Mouse (Mus musculus): ENCODE data around the gene Atxn1. TPM values are rescaled to one million over a fixed set of nuclear protein-coding genes. Genes with fewer than 3 reads are reported as not detected.
A peak's percentile ranks its signal among the peaks of the same experiment; 100 is the strongest.

Atxn1 gene
- total and polyA plus RNA-seq, 2 experiments from 2014 or later = 8.6 to 44.6 TPM

GRCm38 (mm10) chr13:45809777-45810410, 154.9 kb downstream of the Atxn1 start:
- no peak overlapping the region for H3K4me2 ChIP-seq (ENCODE audit: low read depth, low read length)

GRCm38 (mm10) chr13:45807593-45808043, 157.2 kb downstream of the Atxn1 start:
- ATAC-seq = no peak; the same call in 1 of the 2 replicates

More at GRCm38 (mm10) chr13:45809777-45810410, 154.9 kb downstream of the Atxn1 start:
- Histone ChIP-seq H3K9me3 (ENCODE audit: low read length) (no peaks in the 10 kb centered on the region), H3K36me3 (ENCODE audit: insufficient read depth, low read length) (no peaks in the 10 kb centered on the region), H3K4me3 (ENCODE audit: low read length) (no peak overlapping the region), H3K9ac (replicated peaks; ENCODE audit: low read length) (no peak overlapping the region), H3K27me3 (ENCODE audit: insufficient read depth, low read length) (no peaks in the 10 kb centered on the region), H3K27ac (no peak overlapping the region), H3K4me1 (ENCODE audit: insufficient read depth, low read length) (peaks cover 3% of the 10 kb centered on the region; the same call in 1 of the 2 replicates)
- no peak for ATAC-seq
- 38% methylated on average over 16 of the region's 16 CpGs for WGBS
- no peak for DNase-seq (ENCODE audit: low spot score)
- TF ChIP-seq CTCF (IDR thresholded peaks at IDR 0.05; ENCODE audit: low read depth) = no peak

GRCm38 (mm10) chr13:45806600-45807525, 157.9 kb downstream of the Atxn1 start:
- DNase-seq (ENCODE audit: low spot score) = no peak
- TF ChIP-seq CTCF (IDR thresholded peaks at IDR 0.05; ENCODE audit: low read depth) = peak; percentile 33
- 45% methylated on average over 18 of the region's 18 CpGs for WGBS
- Histone ChIP-seq H3K27ac (no peak overlapping the region), H3K4me1 (ENCODE audit: insufficient read depth, low read length) (peaks cover 3% of the 10 kb centered on the region; the same call in 1 of the 2 replicates), H3K4me3 (ENCODE audit: low read length) (no peak overlapping the region), H3K36me3 (ENCODE audit: insufficient read depth, low read length) (no peaks in the 10 kb centered on the region), H3K9ac (replicated peaks; ENCODE audit: low read length) (no peak overlapping the region), H3K27me3 (ENCODE audit: insufficient read depth, low read length) (no peaks in the 10 kb centered on the region), H3K4me2 (ENCODE audit: low read depth, low read length) (peak overlapping the region; percentile 46), H3K9me3 (ENCODE audit: low read length) (no peaks in the 10 kb centered on the region)
- no peak for ATAC-seq

More at GRCm38 (mm10) chr13:45807593-45808043, 157.2 kb downstream of the Atxn1 start:
- peak; percentile 76 for DNase-seq (ENCODE audit: low spot score)
- Histone ChIP-seq H3K27me3 (ENCODE audit: insufficient read depth, low read length) (no peaks in the 10 kb centered on the region), H3K27ac (no peak overlapping the region), H3K36me3 (ENCODE audit: insufficient read depth, low read length) (no peaks in the 10 kb centered on the region), H3K9ac (replicated peaks; ENCODE audit: low read length) (no peak overlapping the region), H3K4me3 (ENCODE audit: low read length) (no peak overlapping the region), H3K9me3 (ENCODE audit: low read length) (no peaks in the 10 kb centered on the region), H3K4me2 (ENCODE audit: low read depth, low read length) (peak overlapping the region; percentile 46), H3K4me1 (ENCODE audit: insufficient read depth, low read length) (peaks cover 3% of the 10 kb centered on the region; the same call in 1 of the 2 replicates)
- peak; percentile 81 for TF ChIP-seq CTCF (IDR thresholded peaks at IDR 0.05; ENCODE audit: low read depth)
- 36% methylated on average over 18 of the region's 18 CpGs for WGBS

GRCm38 (mm10) chr13:45805915-45806599, 158.8 kb downstream of the Atxn1 start:
- DNase-seq (ENCODE audit: low spot score) (no peak), ATAC-seq (no peak)
- no peak for TF ChIP-seq CTCF (IDR thresholded peaks at IDR 0.05; ENCODE audit: low read depth)
- Histone ChIP-seq H3K9ac (replicated peaks; ENCODE audit: low read length) (no peak overlapping the region), H3K4me2 (ENCODE audit: low read depth, low read length) (no peak overlapping the region), H3K4me1 (ENCODE audit: insufficient read depth, low read length) (peaks cover 3% of the 10 kb centered on the region; the same call in 1 of the 2 replicates), H3K4me3 (ENCODE audit: low read length) (no peak overlapping the region), H3K9me3 (ENCODE audit: low read length) (no peaks in the 10 kb centered on the region), H3K36me3 (ENCODE audit: insufficient read depth, low read length) (no peaks in the 10 kb centered on the region), H3K27ac (no peak overlapping the region), H3K27me3 (ENCODE audit: insufficient read depth, low read length) (no peaks in the 10 kb centered on the region)
- WGBS = 29% methylated on average over 9 of the region's 9 CpGs

GRCm38 (mm10) chr13:45802620-45803410, 162.0 kb downstream of the Atxn1 start:
- Histone ChIP-seq H3K4me3 (ENCODE audit: low read length) (no peak overlapping the region), H3K27ac (no peak overlapping the region), H3K9ac (replicated peaks; ENCODE audit: low read length) (no peak overlapping the region), H3K9me3 (ENCODE audit: low read length) (no peaks in the 10 kb centered on the region), H3K36me3 (ENCODE audit: insufficient read depth, low read length) (no peaks in the 10 kb centered on the region), H3K4me2 (ENCODE audit: low read depth, low read length) (no peak overlapping the region), H3K27me3 (ENCODE audit: insufficient read depth, low read length) (no peaks in the 10 kb centered on the region), H3K4me1 (ENCODE audit: insufficient read depth, low read length) (peaks cover 3% of the 10 kb centered on the region; the same call in 1 of the 2 replicates)
- DNase-seq (ENCODE audit: low spot score) = no peak
- ATAC-seq = no peak
- TF ChIP-seq CTCF (IDR thresholded peaks at IDR 0.05; ENCODE audit: low read depth) = no peak
- 93% methylated on average over 15 of the region's 15 CpGs for WGBS

- no peak overlapping the region for H3K4me3 ChIP-seq (ENCODE audit: low read length)
- no peak for DNase-seq (ENCODE audit: low spot score)
- H3K9ac ChIP-seq (replicated peaks; ENCODE audit: low read length) = no peak overlapping the region
- no peaks in the 10 kb centered on the region for H3K4me1 ChIP-seq (ENCODE audit: insufficient read depth, low read length)
- no peak for ATAC-seq
- no peaks in the 10 kb centered on the region for H3K36me3 ChIP-seq (ENCODE audit: insufficient read depth, low read length)
- no peak overlapping the region for H3K4me2 ChIP-seq (ENCODE audit: low read depth, low read length)
- no peaks in the 10 kb centered on the region for H3K9me3 ChIP-seq (ENCODE audit: low read length)
- H3K27ac ChIP-seq = no peak overlapping the region
- TF ChIP-seq CTCF (IDR thresholded peaks at IDR 0.05; ENCODE audit: low read depth) = no peak
- H3K27me3 ChIP-seq (ENCODE audit: insufficient read depth, low read length) = no peaks in the 10 kb centered on the region
- WGBS = 89% methylated on average over 4 of the region's 4 CpGs
These were observed 166.6 kb downstream of the Atxn1 start for GRCm38 (mm10) chr13:45798248-45798647.

Data from hindbrain, postnatal 0 days (tissue).